Mouse (Mus musculus): ENCODE measurements around the gene Mmp25. TPM values are rescaled to one million over a fixed set of nuclear protein-coding genes. Genes with fewer than 3 reads are reported as not detected.
"Not testable (repeated sequence)": the region's sequence is repeated elsewhere in the genome, so short reads cannot be mapped to it uniquely, and the experiment has no call there.

The Mmp25 gene
- polyA plus RNA-seq, 1 experiment from 2014 or later: 0.20 TPM

GRCm38 (mm10) chr17:23610361-23610800 is 34.7 kb downstream of the Mmp25 start:
- H3K36me3 ChIP-seq: no peaks in the 10 kb centered on the region
- no peaks in the 10 kb centered on the region for H3K4me1 ChIP-seq
- H3K9me3 ChIP-seq (replicated peaks): no peaks in the 10 kb centered on the region
- WGBS (ENCODE audit: insufficient replicate concordance): 63% methylated on average over 28 of the region's 28 CpGs
- H3K4me2 ChIP-seq: no peak overlapping the region
- no peak overlapping the region for H3K4me3 ChIP-seq
- no peak for ATAC-seq
- no peak overlapping the region for H3K9ac ChIP-seq
- no peak overlapping the region for H3K27ac ChIP-seq
- no peaks in the 10 kb centered on the region for H3K27me3 ChIP-seq (replicated peaks)

- Histone ChIP-seq H3K4me2 (no peak overlapping the region), H3K4me1 (no peaks in the 10 kb centered on the region), H3K27me3 (replicated peaks) (no peaks in the 10 kb centered on the region), H3K4me3 (no peak overlapping the region), H3K27ac (no peak overlapping the region), H3K9ac (no peak overlapping the region), H3K36me3 (no peaks in the 10 kb centered on the region), H3K9me3 (replicated peaks) (no peaks in the 10 kb centered on the region)
- WGBS (ENCODE audit: insufficient replicate concordance): 83% methylated on average over 24 of the region's 24 CpGs
- ATAC-seq: no peak
These were observed 35.5 kb downstream of the Mmp25 start for GRCm38 (mm10) chr17:23609612-23610011.

GRCm38 (mm10) chr17:23605220-23605619 is 39.9 kb downstream of the Mmp25 start:
- H3K4me3 ChIP-seq: no peak overlapping the region
- no peak for ATAC-seq

GRCm38 (mm10) chr17:23604394-23604793 is 40.7 kb downstream of the Mmp25 start:
- Histone ChIP-seq H3K9ac (no peak overlapping the region), H3K4me1 (peaks cover 10% of the 10 kb centered on the region), H3K9me3 (replicated peaks) (no peaks in the 10 kb centered on the region), H3K27me3 (replicated peaks) (no peaks in the 10 kb centered on the region), H3K4me2 (no peak overlapping the region), H3K27ac (no peak overlapping the region), H3K4me3 (no peak overlapping the region), H3K36me3 (no peaks in the 10 kb centered on the region)
- 57% methylated on average over 7 of the region's 7 CpGs for WGBS (ENCODE audit: insufficient replicate concordance)
- no peak for ATAC-seq

More at GRCm38 (mm10) chr17:23605220-23605619, 39.9 kb downstream of the Mmp25 start:
- H3K27me3 ChIP-seq (replicated peaks): no peaks in the 10 kb centered on the region
- WGBS (ENCODE audit: insufficient replicate concordance): 72% methylated on average over 8 of the region's 8 CpGs
- no peak overlapping the region for H3K9ac ChIP-seq
- H3K4me2 ChIP-seq: no peak overlapping the region
- no peak overlapping the region for H3K27ac ChIP-seq
- peaks cover 2% of the 10 kb centered on the region; the same call in 1 of the 2 replicates for H3K4me1 ChIP-seq
- no peaks in the 10 kb centered on the region for H3K36me3 ChIP-seq
- no peaks in the 10 kb centered on the region for H3K9me3 ChIP-seq (replicated peaks)

GRCm38 (mm10) chr17:23603542-23603941 is 41.5 kb downstream of the Mmp25 start:
- WGBS (ENCODE audit: insufficient replicate concordance): 49% methylated on average over 2 of the region's 2 CpGs
- Histone ChIP-seq H3K4me2 (no peak overlapping the region), H3K27ac (no peak overlapping the region), H3K36me3 (no peaks in the 10 kb centered on the region), H3K4me1 (peaks cover 19% of the 10 kb centered on the region), H3K9me3 (replicated peaks) (no peaks in the 10 kb centered on the region), H3K4me3 (no peak overlapping the region), H3K27me3 (replicated peaks) (no peaks in the 10 kb centered on the region), H3K9ac (no peak overlapping the region)
- no peak for ATAC-seq

GRCm38 (mm10) chr17:23603077-23603476 is 42.0 kb downstream of the Mmp25 start:
- Histone ChIP-seq H3K4me3 (no peak overlapping the region), H3K4me1 (peaks cover 24% of the 10 kb centered on the region), H3K36me3 (no peaks in the 10 kb centered on the region), H3K9ac (no peak overlapping the region), H3K9me3 (replicated peaks) (no peaks in the 10 kb centered on the region), H3K4me2 (no peak overlapping the region), H3K27ac (no peak overlapping the region), H3K27me3 (replicated peaks) (no peaks in the 10 kb centered on the region)
- no peak for ATAC-seq
- WGBS (ENCODE audit: insufficient replicate concordance): 30% methylated on average over 8 of the region's 8 CpGs

- Histone ChIP-seq H3K36me3 (no peaks in the 10 kb centered on the region), H3K4me2 (no peak overlapping the region), H3K4me3 (no peak overlapping the region), H3K4me1 (peaks cover 28% of the 10 kb centered on the region), H3K27me3 (replicated peaks) (no peaks in the 10 kb centered on the region), H3K27ac (no peak overlapping the region), H3K9ac (no peak overlapping the region), H3K9me3 (replicated peaks) (no peaks in the 10 kb centered on the region)
- no peak for ATAC-seq
- WGBS (ENCODE audit: insufficient replicate concordance): 57% methylated on average over 10 of the region's 10 CpGs
These were observed 43.1 kb downstream of the Mmp25 start for GRCm38 (mm10) chr17:23601836-23602585.

- Histone ChIP-seq H3K4me3 (peak within 1 kb of the TSS; percentile 60), H3K27me3 (replicated peaks) (no peaks in the 10 kb centered on the region), H3K36me3 (no peaks in the 10 kb centered on the region), H3K4me1 (peaks cover 28% of the 10 kb centered on the region), H3K27ac (0 out of 2 replicates have a peak within 1 kb of the TSS, but pooled peaks have one; percentile 78), H3K9ac (peak within 1 kb of the TSS; percentile 68), H3K4me2 (peak within 1 kb of the TSS; percentile 73), H3K9me3 (replicated peaks) (no peaks in the 10 kb centered on the region)
- no peak for ATAC-seq
- WGBS (ENCODE audit: insufficient replicate concordance): 67% methylated on average over 15 of the region's 15 CpGs
These were observed 44.1 kb downstream of the Mmp25 start, which contains the start of gene Zscan10 for GRCm38 (mm10) chr17:23600641-23601622. Gene Zscan10, plus strand, starts transcription at chr17:23600856.

- H3K9me3 ChIP-seq (replicated peaks): no peaks in the 10 kb centered on the region
- 0 out of 2 replicates have a peak, but pooled peaks have one; percentile 1 for ATAC-seq
- no peaks in the 10 kb centered on the region for H3K36me3 ChIP-seq
- WGBS (ENCODE audit: insufficient replicate concordance): 21% methylated on average over 7 of the region's 7 CpGs
- peak overlapping the region; percentile 73 for H3K4me2 ChIP-seq
- H3K4me3 ChIP-seq: peak overlapping the region; percentile 60
- H3K4me1 ChIP-seq: peaks cover 28% of the 10 kb centered on the region
- H3K27ac ChIP-seq: peak overlapping the region; percentile 78
- H3K27me3 ChIP-seq (replicated peaks): no peaks in the 10 kb centered on the region
- H3K9ac ChIP-seq: peak overlapping the region; percentile 68
These were observed 45.4 kb downstream of the Mmp25 start for GRCm38 (mm10) chr17:23599605-23600063.

GRCm38 (mm10) chr17:23598582-23599552 is 46.2 kb downstream of the Mmp25 start, which contains the start of gene Zfp13:
Gene Zfp13, minus strand, starts transcription at chr17:23599487.
- 5% methylated on average over 30 of the region's 31 CpGs for WGBS (ENCODE audit: insufficient replicate concordance)
- H3K4me3 ChIP-seq: peak within 1 kb of the TSS; percentile 60
- no peaks in the 10 kb centered on the region for H3K9me3 ChIP-seq (replicated peaks)
- H3K4me2 ChIP-seq: peak within 1 kb of the TSS; percentile 73
- H3K27ac ChIP-seq: peak within 1 kb of the TSS; percentile 80
- no peaks in the 10 kb centered on the region for H3K36me3 ChIP-seq
- peak within 1 kb of the TSS; percentile 68 for H3K9ac ChIP-seq
- H3K4me1 ChIP-seq: peaks cover 28% of the 10 kb centered on the region
- no peaks in the 10 kb centered on the region for H3K27me3 ChIP-seq (replicated peaks)
- peak; percentile 90 for ATAC-seq

GRCm38 (mm10) chr17:23595139-23595538 is 49.9 kb downstream of the Mmp25 start:
- not testable (repeated sequence) for H3K9ac ChIP-seq; H3K27ac ChIP-seq; H3K27me3 ChIP-seq (replicated peaks); H3K36me3 ChIP-seq; H3K4me2 ChIP-seq; ATAC-seq; H3K4me3 ChIP-seq; H3K9me3 ChIP-seq (replicated peaks)
- 57% methylated on average over 4 of the region's 4 CpGs for WGBS (ENCODE audit: insufficient replicate concordance)
- peaks cover 37% of the 10 kb centered on the region for H3K4me1 ChIP-seq
